Mouse (Mus musculus) lung, adult 2 months (tissue): ENCODE measurements around the gene Ccdc13. TPM values are rescaled to one million over a fixed set of nuclear protein-coding genes. Genes with fewer than 3 reads are reported as not detected.

ENCODE experiments used
- DNase-seq: peaks from one replicate; pipeline ENCODE4 v3.0.0; 2022
- H3K4me1 ChIP-seq: fragments of 200-500 bp; 2 replicates; pipeline ENCODE4 v1.6.1; 2011; ENCODE audit warnings: low read length; ENCODE audit not compliant: control insufficient read depth, insufficient read depth
- H3K4me3 ChIP-seq: fragments of 200-500 bp; replicated peaks from 2 replicates; pipeline ENCODE3; 2011; ENCODE audit warnings: low read depth, mild to moderate bottlenecking, control low read depth, low read length; ENCODE audit errors: extremely low read depth
- CTCF ChIP-seq: fragments of 200-500 bp; IDR thresholded peaks from 2 replicates; pipeline ENCODE4 v1.5.1; 2011; ENCODE audit warnings: mild to moderate bottlenecking, low read length, control low read depth; ENCODE audit not compliant: insufficient read depth
- POLR2A ChIP-seq: fragments of 200-500 bp; IDR thresholded peaks from 2 replicates; pipeline ENCODE4 v1.6.1; 2011; ENCODE audit warnings: low read depth, mild to moderate bottlenecking, control low read depth, low read length, borderline replicate concordance; ENCODE audit errors: extremely low read depth
- WGBS: fragments of 180-500 bp; shearing (Covaris S2); methylation state at CpG from one replicate; pipeline ENCODE4 v1.1.7; 2018; 5-methylcytosine and 5-hydroxymethylcytosine counted together
- polyA plus RNA-seq: library from polyadenylated mRNA; depleted of rRNA; stranded (reverse); fragments of >200 nt; gene quantifications from 2 replicates; pipeline ENCODE4 v1.2.3, GENCODE M21; 2012

Gene Ccdc13
- polyA plus RNA-seq, 1 experiment, result 5.1 TPM

GRCm38 (mm10) chr9:121791206-121791605, 48.1 kb downstream of the Ccdc13 start:
- 19% methylated on average over 5 of the region's 5 CpGs for WGBS
- TF ChIP-seq POLR2A, result no peak
- no peak for TF ChIP-seq CTCF
- peak; percentile 25 for DNase-seq
- H3K4me1 ChIP-seq, result no peaks in the 10 kb centered on the region
- no peak overlapping the region for H3K4me3 ChIP-seq

GRCm38 (mm10) chr9:121786359-121786758, 52.9 kb downstream of the Ccdc13 start:
- DNase-seq, result no peak
- WGBS, result 75% methylated on average over 2 of the region's 2 CpGs
- Histone ChIP-seq H3K4me3 (no peak overlapping the region), H3K4me1 (no peaks in the 10 kb centered on the region)
- TF ChIP-seq POLR2A, result no peak
- TF ChIP-seq CTCF, result no peak

GRCm38 (mm10) chr9:121785261-121785660, 54.0 kb downstream of the Ccdc13 start:
- H3K4me1 ChIP-seq, result no peaks in the 10 kb centered on the region
- 81% methylated on average over 8 of the region's 8 CpGs for WGBS
- H3K4me3 ChIP-seq, result no peak overlapping the region
- TF ChIP-seq POLR2A (no peak), CTCF (no peak)
- DNase-seq, result no peak

- no peaks in the 10 kb centered on the region for H3K4me1 ChIP-seq
- no peak overlapping the region for H3K4me3 ChIP-seq
- no peak for TF ChIP-seq CTCF
- TF ChIP-seq POLR2A, result no peak
- 83% methylated on average over 12 of the region's 12 CpGs for WGBS
- DNase-seq, result no peak
Measured at GRCm38 (mm10) chr9:121784801-121785200, 54.5 kb downstream of the Ccdc13 start.

GRCm38 (mm10) chr9:121778066-121778624, 61.1 kb downstream of the Ccdc13 start:
- DNase-seq, result no peak
- WGBS, result 10% methylated on average over 54 of the region's 54 CpGs
- TF ChIP-seq CTCF (no peak), POLR2A (no peak)
- peaks cover 3% of the 10 kb centered on the region; the same call in 1 of the 2 replicates for H3K4me1 ChIP-seq
- H3K4me3 ChIP-seq, result no peak overlapping the region

GRCm38 (mm10) chr9:121777484-121778065, 61.7 kb downstream of the Ccdc13 start, which contains the start of gene Klhl40:
Klhl40 (plus strand) TSS chr9:121777607.
- no peak within 1 kb of the TSS for H3K4me3 ChIP-seq
- TF ChIP-seq CTCF (no peak), POLR2A (no peak)

GRCm38 (mm10) chr9:121776511-121776910, 62.8 kb downstream of the Ccdc13 start:
- WGBS, result 73% methylated on average over 7 of the region's 7 CpGs
- no peak for DNase-seq
- TF ChIP-seq CTCF, result no peak
- no peak for TF ChIP-seq POLR2A

More at GRCm38 (mm10) chr9:121777484-121778065, 61.7 kb downstream of the Ccdc13 start, which contains the start of gene Klhl40:
- peaks cover 3% of the 10 kb centered on the region; the same call in 1 of the 2 replicates for H3K4me1 ChIP-seq
- DNase-seq, result no peak
- 15% methylated on average over 30 of the region's 30 CpGs for WGBS

GRCm38 (mm10) chr9:121775951-121776350, 63.3 kb downstream of the Ccdc13 start:
- 78% methylated on average over 10 of the region's 10 CpGs for WGBS
- TF ChIP-seq POLR2A (no peak), CTCF (no peak)
- no peak overlapping the region for H3K4me3 ChIP-seq
- DNase-seq, result no peak
- peaks cover 3% of the 10 kb centered on the region; the same call in 1 of the 2 replicates for H3K4me1 ChIP-seq

More at GRCm38 (mm10) chr9:121776511-121776910, 62.8 kb downstream of the Ccdc13 start:
- H3K4me3 ChIP-seq, result no peak overlapping the region
- peaks cover 3% of the 10 kb centered on the region; the same call in 1 of the 2 replicates for H3K4me1 ChIP-seq

GRCm38 (mm10) chr9:121772412-121772811, 66.8 kb downstream of the Ccdc13 start:
- Histone ChIP-seq H3K4me3 (no peak overlapping the region), H3K4me1 (no peaks in the 10 kb centered on the region)
- TF ChIP-seq POLR2A (no peak), CTCF (no peak)
- WGBS, result 59% methylated on average over 5 of the region's 5 CpGs
- no peak for DNase-seq
